ENCODE assay signal across 9 mouse cellular contexts in the genomic region with DNA sequence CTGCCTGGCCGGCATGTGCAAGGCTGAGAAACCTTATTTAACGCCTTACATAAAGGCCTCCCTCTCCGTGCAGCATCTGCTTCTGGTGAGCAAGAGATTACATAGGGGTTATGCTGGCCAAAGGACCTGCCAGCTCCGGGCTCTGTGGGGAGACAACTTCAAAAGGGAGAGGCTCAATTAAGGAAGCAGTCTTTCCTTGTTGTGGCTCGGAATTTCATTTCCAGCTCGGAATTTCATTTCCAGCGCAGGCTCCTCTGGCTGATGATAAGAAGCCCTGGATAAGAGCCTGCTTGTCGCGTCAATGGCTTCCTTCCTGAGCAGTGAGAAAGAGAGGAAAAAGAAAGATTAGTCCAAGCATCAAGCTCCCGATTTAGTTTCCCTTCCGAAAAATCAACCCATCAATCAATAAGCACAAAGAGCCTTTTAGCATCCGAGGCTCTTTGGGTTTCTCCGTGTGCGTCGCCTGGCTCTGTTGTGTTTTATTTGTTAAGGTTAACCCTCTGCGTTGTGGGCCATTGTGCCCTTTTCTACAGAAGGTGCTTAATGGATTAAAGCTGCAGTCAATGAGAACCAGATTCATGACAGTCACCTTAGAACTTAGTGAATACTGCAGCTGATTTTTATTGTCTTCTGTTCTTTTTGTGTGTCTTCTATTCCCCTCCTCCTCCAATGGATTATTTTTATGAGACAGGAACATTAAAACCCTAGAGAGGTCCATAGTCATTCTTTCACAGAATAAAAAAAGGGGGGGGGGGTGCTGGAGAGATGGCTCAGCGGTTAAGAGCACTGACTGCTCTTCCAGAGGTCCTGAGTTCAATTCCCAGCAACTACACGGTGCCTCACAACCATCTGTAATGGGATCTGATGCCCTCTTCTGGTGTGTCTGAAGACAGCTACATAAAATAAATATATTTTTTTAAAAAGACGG.
DNase-seq lines count a peak whose midpoint lies in the region; ATAC-seq lines count a peak whose summit lies in the region.
"Had no signal": no experiment of that assay in that cellular context is flagged by ENCODE, and none has a peak within 500 bp of the region (broad histone marks: within the 10 kb centered on the region; RNA-seq: fewer than 3 reads in every experiment).

No protein-coding gene starts in this region.

- H3K27ac ChIP-seq in forebrain, embryonic 11.5 days (ENCODE audit: low read depth, low read length), result peak overlapping the region; percentile 68
- peak overlapping the region; percentile 88 for H3K27ac ChIP-seq in midbrain, embryonic 13.5 days

- intact Hi-C loops in heart, postnatal 14 days (cut with DNase I), result no loop called here

- peak overlapping the region; percentile 21 for H3K4me2 ChIP-seq in forebrain, embryonic 11.5 days (ENCODE audit: low read depth, low read length, severe bottlenecking)
- H3K4me2 ChIP-seq in midbrain, embryonic 13.5 days (replicated peaks), result peak overlapping the region; percentile 21

- peak; percentile 79 for ATAC-seq in forebrain, embryonic 11.5 days (replicated peaks; ENCODE audit: low FRiP score)
- ATAC-seq in midbrain, embryonic 13.5 days, result peak; percentile 92

- no peak overlapping the region for H3K4me3 ChIP-seq in forebrain, embryonic 11.5 days (ENCODE audit: low read depth, low read length)
- H3K4me3 ChIP-seq in midbrain, embryonic 13.5 days (replicated peaks), result no peak overlapping the region

- no peaks in the 10 kb centered on the region for H3K27me3 ChIP-seq in forebrain, embryonic 11.5 days (ENCODE audit: control insufficient read depth, insufficient read depth, low read length)
- H3K27me3 ChIP-seq in midbrain, embryonic 13.5 days, result 0 out of 2 replicates have a peak, but pooled peaks cover 4% of the 10 kb centered on the region
- H3K27me3 ChIP-seq: CH12.LX had no signal

- DNase-seq in kidney, adult 18-20 months, result peak; percentile 19
- DNase-seq in kidney, adult 11 months, result no peak
- DNase-seq in forebrain, embryonic 11.5 days (ENCODE audit: low spot score), result peak; percentile 63
- peak; percentile 33 to 45 for DNase-seq in heart, postnatal 14 days
- DNase-seq in kidney, postnatal 36 days, result peak; percentile 4 to 32
- no peak for DNase-seq in testis, postnatal 14 days (ENCODE audit: low spot score)
- DNase-seq in c-Kit-positive CD71-positive TER-119-positive erythroid progenitor cells, embryonic 14.5 days (ENCODE audit: low spot score), result no peak

- peak overlapping the region; percentile 9; the same call in 1 of the 2 replicates for H3K9ac ChIP-seq in forebrain, embryonic 11.5 days (ENCODE audit: low read length)
- H3K9ac ChIP-seq in midbrain, embryonic 13.5 days (replicated peaks), result 0 out of 2 replicates have a peak overlapping the region, but pooled peaks have one; percentile 4

- 3% methylated on average over 19 of the region's 19 CpGs for WGBS in forebrain, embryonic 11.5 days
- 3% methylated on average over 19 of the region's 19 CpGs for WGBS in midbrain, embryonic 13.5 days

- H3K4me1 ChIP-seq in forebrain, embryonic 11.5 days (replicated peaks; ENCODE audit: control insufficient read depth, insufficient read depth, low read length), result peaks cover 2% of the 10 kb centered on the region; the same call in 1 of the 2 replicates
- peaks cover 16% of the 10 kb centered on the region for H3K4me1 ChIP-seq in midbrain, embryonic 13.5 days (replicated peaks)

- H3K36me3 ChIP-seq in forebrain, embryonic 11.5 days (ENCODE audit: control insufficient read depth, insufficient read depth, low read length), result no peaks in the 10 kb centered on the region
- no peaks in the 10 kb centered on the region for H3K36me3 ChIP-seq in midbrain, embryonic 13.5 days

- no peaks in the 10 kb centered on the region for H3K9me3 ChIP-seq in forebrain, embryonic 11.5 days (ENCODE audit: control insufficient read depth, low read length)
- no peaks in the 10 kb centered on the region for H3K9me3 ChIP-seq in midbrain, embryonic 13.5 days

Comparison
In these comparisons a context has a peak if more than half of its experiments do, and no peak if none do; other contexts are left out.
1. DNase-seq: peak in kidney, adult 18-20 months (single experiment), forebrain, embryonic 11.5 days (single experiment), heart, postnatal 14 days (2 of 2) and kidney, postnatal 36 days (2 of 2); none in kidney, adult 11 months (single experiment), testis, postnatal 14 days (single experiment) and c-Kit-positive CD71-positive TER-119-positive erythroid progenitor cells, embryonic 14.5 days (single experiment).